Mouse (Mus musculus) brain, embryonic 14.5 days (tissue): ENCODE data around the gene Ncapd2.

Experiments used
- CTCF ChIP-seq: fragments of 200-500 bp; IDR thresholded peaks from 2 replicates; pipeline ENCODE4 v1.5.1; 2012; ENCODE audit warnings: inconsistent platforms, mild to moderate bottlenecking, moderate library complexity, borderline replicate concordance; ENCODE audit not compliant: insufficient read depth, insufficient read length; ENCODE audit errors: extremely low read depth
- POLR2A ChIP-seq: fragments of 200-500 bp; IDR thresholded peaks from 2 replicates; pipeline ENCODE4 v1.6.1; 2012; ENCODE audit warnings: mild to moderate bottlenecking, inconsistent platforms, borderline replicate concordance; ENCODE audit not compliant: poor library complexity, insufficient read depth, insufficient read length, severe bottlenecking; ENCODE audit errors: extremely low read depth

DNA sequence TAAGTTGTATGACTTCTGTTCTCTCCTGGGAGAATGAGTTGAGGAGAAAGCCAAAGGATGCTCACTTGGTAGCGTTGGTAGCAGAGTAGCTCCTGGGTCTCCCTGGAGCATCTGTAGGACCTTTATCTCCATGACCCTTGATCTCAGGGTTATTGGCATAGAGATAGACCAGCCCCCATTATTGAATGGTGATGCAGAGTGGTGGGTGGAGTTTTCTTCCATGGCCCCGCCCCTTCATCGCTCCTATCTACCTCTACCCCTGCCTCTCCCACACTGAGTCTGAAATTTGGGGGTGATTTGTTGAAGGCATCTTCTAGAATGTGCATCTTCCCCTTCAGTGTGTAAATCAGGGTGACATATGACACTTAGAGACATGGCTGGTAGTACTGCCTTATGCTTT, 35.0 kb downstream of the Ncapd2 start:
- TF ChIP-seq CTCF, result no peak
- no peak for TF ChIP-seq POLR2A
